Mouse (Mus musculus): Measurements from ENCODE around the gene Atp6v0b.

Gene Atp6v0b

DNA sequence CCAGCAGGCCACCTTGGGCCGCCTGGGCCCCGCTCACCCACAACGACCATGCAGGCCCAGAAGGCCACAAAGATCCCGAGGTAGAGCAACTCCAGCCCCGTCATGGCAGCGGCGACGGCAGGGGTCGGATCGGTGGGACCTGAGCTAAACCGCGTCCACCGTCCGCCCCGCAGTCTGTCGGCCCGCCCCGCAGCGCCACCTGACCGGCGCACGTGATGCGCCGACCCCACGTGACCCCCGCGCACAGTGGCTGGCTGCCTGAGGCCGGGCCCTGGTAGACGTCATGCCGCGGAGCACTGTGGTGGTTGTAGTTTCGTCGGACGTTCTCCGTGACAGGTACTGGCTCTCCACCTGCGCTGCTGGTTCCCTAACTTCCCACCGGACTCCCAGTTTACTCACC, at the start of gene Atp6v0b:
Atp6v0b (minus strand) TSS at position 201 of the 400 bp plus-strand sequence.
- peak; percentile 96 for DNase-seq (ENCODE audit: low spot score)

DNA sequence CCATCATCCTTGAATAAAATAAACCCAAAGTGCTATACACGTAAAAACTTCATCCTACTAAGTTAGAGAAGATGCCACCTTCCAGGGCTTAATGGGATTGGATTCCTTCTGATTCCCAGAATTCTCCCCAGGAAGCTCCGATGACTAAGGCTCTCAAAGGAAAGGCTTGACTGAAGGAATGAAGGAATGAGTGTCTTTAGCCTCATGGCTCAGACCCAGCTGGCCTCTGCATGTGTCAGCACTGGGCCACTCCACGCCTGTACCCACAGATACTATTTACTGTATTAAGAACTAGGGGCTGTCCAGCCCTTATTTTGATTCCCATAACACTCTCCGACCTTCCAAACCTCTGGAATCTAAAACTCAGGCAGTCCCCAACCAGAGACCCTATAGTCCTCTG, 46.9 kb upstream of the Atp6v0b start:
- DNase-seq (ENCODE audit: low spot score): no peak

DNA sequence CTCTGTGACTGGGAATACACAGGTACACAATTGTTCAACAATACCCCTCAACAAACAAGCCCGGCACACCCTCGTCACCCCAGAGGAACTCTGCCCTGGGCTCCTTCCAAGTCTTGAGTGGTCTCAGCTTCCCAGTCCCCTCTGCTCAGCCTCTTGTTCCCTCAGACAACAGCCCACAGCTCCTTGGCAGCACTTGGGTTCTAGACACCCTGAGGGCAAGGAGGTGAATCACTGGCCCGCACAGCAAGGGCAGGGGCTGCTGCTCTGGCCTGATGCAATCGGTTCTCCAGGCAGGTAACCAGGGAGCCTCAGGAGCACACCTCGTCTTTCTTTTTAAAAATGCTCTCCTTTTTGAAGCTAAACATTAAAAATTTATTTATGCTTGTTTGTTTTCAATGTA, 46.1 kb upstream of the Atp6v0b start:
- DNase-seq (ENCODE audit: low spot score): no peak

DNA sequence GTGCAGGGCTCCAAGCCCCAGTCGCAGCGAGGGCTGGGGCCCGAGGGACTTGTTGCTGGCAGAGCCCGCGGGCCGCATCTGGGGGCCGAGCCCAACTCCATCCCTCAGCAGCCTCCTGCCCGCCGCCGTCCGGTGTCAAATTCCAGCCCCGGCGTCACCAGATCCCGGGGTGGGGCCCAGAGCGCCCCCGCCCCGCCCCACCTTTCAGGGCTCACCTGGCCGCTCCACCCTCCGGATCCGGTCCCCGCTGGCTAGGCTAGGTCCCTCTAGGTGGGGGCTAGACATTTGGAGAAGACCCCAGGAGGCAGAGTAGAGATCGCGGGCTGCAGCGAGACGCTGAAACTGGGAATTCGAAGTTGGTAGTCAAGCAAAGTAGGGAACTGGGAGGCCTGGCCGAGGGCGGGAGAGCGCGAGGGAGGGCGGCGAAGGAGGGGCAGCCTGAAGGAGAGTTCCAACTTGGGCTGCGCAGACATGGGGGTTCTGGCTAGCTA, 42.3 kb upstream of the Atp6v0b start, which contains the start of gene Artn:
Artn (minus strand) TSS at position 373 of the 491 bp plus-strand sequence.
- peak; percentile 66 for DNase-seq (ENCODE audit: low spot score)

DNA sequence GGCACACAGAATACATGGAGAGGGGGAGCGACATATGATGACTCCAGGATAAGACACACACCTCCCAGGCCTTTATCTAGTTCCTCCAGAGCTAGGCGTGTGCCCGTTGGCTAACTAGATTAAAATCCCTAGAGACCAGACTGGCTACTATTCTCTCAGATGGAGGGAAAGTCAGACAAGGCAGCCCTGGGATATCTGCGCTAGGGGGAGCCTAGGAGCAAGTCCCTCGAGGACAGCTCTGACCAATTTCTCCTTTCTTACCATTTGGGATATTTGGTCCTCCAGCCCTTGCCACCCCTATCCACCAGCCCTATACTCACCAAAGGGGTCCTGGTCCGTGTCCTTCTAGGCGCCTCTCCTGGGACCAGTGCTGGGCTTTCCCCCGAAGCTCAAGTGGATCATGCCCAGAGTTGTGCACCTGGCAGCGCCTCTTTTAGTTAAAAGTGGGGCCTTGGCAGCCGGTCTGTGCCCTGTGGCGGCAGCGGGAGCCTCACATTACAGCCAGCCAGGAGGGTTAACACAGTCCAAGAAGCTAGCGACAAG, 41.6 kb upstream of the Atp6v0b start:
- DNase-seq (ENCODE audit: low spot score): peak; percentile 73

DNA sequence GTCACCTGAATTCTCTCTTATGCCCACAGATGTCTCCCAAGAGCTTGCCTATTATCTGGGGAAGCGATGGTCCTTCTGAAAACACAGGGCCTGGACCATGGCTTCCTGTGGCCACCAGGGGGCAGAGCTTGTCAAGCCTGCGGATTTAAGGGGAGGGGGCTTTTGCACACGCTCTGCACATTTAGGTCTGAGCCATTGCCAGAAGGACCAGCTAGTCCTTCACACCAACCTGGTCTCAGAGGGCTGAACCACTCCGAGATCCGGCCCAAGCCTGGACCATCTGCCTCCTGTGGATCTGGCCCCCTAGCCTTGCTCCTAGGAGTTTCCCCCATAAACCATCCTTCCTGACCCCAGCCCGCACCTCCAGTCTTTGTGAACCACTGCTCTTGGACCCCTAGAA, 41.1 kb upstream of the Atp6v0b start:
- DNase-seq (ENCODE audit: low spot score): peak; percentile 89

DNA sequence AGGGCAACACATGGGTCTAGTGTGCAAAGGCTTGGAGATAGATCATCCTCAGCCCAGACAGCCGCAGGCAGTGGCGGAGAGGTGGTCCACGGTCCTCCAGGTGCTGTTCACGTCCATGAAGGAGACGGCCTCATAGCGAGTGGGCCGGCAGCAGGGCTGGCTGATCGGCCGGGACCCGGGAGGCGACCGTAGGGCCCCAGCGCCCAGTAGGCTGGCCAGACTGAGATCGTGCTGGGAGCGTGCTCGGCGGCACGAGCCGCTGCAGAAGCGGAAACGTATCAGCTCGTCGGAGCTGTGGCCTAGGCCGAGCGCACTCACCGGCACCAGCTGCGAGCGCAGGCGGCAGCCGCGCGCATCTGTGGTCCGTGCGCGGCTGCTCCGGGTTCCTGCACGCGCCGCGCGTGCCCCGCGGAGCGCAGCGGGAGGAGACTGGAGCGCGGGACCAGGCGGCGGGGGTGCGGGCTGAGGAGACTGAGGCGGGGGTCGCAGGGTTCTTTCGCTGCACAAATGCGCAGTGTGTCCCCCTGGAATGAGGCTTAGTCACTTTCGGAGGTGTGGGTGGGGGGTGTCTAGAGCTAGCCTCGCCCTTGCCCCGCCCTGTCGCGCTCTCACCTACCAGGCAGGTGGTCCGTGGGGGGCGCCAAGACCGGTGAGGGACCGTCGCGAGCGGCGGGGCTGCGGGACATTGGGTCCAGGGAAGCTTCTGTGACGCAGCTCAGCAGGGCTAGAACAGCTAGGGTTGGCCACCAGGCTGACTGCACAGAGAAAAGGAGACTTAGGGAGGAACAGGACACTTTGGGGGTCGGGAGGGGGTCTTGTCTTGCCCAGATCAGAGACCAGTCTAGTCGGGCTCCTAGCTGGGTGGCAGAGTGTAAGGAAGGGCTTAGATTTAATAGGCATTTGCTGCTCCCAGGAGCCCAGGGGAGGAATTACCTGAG, 39.7 kb upstream of the Atp6v0b start:
- DNase-seq (ENCODE audit: low spot score): peak; percentile 72

DNA sequence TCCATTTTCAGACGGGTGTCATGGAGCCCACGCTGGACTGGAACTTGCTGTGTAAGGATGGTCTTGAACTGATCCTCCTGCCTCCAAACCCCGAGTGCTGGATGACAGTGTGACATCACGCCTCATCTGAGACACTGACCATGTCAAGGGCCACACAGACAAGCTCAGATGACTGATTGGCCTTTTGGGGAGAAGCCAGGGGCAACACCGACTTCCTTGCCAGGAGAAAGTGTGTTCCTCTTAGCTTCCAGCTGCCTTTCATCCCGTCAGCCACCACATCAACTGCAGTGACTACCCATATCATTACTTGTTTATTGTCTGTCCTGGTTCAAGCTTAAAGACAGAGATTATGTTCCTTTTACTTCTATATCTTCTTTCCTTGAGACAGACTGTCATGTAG, 37.8 kb upstream of the Atp6v0b start:
- no peak for DNase-seq (ENCODE audit: low spot score)

DNA sequence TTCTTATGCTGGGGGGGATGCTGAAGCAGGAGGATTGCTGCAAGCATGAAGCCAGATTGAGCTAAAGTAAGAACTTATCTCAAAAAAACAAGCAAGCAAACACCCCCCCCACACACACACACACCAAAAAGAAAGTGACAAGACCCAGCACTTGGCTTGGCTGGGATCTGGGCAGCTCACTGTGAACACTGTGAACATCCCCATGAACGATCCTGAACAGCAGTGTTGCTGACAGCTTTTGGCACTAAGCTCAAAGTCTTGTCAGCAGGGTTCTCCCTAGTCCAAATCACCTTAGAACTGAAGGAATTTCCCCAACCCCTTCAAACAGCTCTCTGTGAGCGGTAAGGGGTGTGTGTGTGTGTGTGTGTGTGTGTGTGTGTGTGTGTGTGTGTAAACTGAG, 36.3 kb upstream of the Atp6v0b start:
- no peak for DNase-seq (ENCODE audit: low spot score)

DNA sequence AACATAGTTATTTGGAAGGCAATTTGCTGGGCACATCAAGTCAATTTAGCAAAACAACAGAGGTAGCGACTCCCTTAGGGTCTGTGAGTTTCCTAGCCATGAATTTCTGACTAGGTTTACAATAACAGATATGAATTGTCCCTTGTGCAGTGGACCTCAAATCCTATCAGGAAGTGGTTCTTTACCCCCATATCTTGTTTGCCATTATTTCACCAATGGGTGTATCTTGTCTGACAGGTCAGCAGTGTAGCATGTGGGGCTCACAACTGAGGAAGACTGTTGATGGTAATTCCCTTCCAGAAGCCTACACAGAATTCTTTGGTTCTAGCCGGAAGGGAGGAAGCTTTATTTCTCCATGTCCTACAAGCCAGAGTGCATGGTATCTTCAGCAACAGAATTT, 34.2 kb upstream of the Atp6v0b start:
- no peak for DNase-seq (ENCODE audit: low spot score)

DNA sequence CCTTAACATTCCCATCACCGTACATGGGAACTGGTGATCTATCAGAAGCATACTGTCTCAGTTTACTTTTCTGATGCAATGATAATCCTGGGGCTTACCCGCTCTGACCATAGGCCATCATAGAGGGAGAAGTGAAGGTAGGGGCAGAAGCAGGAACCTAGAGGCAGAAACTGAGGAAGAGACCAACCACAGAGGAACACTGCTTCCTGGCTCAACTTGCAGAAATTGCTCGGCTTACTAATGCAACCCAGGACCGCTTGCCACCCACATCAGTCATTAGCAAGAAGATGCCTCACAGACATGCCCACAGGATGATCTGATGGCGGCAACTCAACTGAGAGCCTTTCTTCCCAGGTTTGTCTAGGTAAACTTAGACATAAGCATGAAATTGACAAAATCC, 31.6 kb upstream of the Atp6v0b start:
- DNase-seq (ENCODE audit: low spot score): no peak

DNA sequence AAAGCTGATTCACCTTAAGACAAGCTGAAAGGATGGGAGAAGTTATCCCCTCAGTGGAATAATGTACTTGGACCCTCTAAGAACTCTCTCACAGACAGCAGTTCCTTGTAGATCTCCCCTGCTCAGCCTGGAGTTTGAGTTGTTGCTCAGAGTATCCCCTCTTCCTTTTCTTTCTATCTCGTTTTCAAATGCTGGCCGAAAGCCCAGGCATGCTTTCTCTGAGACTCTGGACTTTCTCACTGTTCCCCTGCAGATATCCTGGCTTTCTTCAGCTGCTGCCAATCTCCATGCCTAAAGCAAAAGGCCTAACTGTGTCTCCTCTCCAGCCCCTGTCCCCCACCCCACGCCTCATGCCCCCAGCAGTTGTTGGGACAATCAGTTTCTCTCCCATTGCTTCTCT, 31.1 kb upstream of the Atp6v0b start:
- no peak for DNase-seq (ENCODE audit: low spot score)

DNA sequence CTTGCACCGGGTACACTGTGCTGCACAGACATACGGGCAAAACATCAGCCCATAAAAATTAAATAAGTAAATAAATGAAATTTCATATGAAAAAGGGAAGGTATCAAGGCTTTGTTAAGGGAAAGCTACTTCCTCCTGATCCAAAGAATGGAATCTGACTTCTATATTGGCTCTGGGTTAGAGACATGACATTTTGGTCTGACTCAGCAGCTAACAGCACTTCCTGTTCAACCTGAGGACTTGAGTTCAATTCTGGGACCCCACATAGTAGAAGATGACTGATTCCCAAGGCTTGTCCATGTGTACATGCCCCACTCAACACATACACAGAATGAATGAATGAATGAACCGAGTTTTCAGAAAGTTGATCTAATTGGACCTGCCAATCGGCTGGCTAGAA, 30.7 kb upstream of the Atp6v0b start:
- DNase-seq (ENCODE audit: low spot score): no peak

DNA sequence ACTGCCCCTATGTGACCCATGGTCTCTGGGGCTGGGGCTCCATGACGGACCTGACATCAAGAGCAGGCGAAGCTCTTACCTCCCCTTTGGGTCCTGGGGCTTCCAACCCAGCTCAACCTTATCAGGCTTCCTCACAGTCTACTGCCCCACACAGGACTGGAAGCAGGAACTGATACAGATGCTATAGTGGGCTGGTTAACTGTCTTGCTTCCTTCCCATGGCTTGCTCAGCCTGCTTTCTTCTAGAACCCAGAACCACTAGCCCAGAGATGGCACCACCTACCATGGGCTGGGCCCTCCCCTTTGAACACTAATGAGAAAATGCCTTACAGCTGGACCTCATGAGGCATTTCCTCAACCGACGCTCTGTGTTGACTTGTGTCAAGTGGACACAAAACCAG, 30.3 kb upstream of the Atp6v0b start:
- DNase-seq (ENCODE audit: low spot score): no peak

DNA sequence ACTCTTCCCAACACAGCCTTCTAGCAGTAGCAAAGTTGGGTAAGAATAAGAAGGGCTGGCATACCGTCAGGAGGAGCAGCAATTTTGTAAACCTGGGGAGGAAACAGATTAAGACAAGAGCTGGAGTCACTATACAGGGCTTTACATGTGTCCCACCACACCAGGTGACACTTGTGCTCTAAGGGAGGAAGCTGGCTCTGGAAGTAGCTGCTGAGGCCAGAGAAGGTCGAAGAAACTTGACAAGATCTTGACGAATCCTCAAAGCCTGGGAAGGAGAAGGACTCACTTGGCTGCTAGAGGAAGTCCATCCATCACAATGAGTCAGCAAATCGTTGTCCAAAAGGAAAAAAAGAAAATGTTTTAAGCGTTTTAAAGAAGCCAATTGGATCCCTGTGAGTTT, 29.3 kb upstream of the Atp6v0b start:
- DNase-seq (ENCODE audit: low spot score): no peak

DNA sequence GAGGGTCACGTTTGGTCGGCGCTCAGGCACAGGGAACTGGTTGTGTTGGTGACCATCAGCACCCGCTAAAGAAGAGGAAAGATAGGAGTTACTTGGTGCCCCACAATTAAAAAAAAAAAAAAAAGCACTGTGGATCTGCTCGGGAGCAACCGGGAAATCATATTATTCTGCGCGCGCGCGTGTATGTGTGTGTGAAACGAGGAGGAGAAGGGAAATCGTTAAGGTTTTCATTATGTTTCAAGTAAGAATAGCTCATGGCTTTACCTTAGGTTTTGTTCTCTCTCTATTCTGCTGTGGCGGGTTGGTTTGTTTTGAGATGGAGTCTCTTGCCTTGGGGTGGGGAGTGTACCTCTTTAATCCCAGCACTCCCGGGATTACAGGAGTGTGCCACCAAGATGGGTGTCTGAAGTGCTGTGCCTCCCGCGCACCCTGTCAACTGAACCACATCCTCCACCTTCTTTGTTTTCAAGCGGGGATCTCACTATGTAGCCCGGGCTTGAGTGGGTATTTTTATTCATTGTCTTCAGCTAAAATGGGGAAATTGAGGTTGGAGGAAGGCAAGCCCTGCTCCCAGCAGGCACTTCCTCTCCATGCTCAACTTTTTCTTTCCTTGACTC, 28.5 kb upstream of the Atp6v0b start:
- no peak for DNase-seq (ENCODE audit: low spot score)

DNA sequence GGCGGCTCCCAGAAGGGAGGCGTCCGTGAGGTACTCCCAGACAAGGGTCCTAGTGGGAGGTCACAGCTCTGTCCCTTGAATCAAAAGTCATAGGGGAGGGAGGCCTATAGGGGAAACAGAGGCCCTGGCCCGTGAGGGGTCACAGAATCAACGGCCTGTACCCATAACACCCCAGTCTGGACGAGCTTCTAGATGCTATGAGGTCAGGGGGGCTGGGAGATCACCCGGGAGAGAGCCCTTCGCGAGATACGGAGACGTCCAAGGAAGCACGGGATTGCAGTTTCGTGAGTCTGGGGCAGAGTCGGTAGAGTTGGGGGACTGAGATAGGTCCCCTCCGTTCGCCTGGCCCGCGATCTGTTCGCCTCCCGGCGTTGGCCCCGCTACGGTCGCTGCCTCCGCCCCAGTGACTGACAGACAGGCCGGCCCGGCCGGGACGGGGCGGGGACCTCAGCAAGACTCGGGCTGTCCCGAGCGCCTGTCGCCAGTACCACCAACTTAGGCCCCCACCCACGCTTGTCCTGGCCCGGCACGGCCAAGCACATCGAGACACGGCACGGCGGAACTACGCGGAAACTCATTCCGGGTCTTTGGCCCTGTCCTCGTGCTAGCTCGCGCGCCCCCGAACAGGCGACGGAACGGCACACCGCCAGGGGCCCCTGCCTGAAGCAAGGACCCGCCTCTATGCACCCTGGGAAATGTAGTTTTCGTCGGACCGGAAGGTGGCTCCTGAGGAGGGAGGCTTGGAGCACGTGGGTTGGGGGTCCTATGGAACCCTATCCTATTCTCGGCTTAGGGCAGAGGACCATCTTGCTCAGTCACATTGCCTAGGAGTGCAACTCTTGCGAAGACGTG, 27.7 kb upstream of the Atp6v0b start, which contains the start of gene Ipo13:
Ipo13 (minus strand) TSS at position 409 of the 852 bp plus-strand sequence.
- peak; percentile 97 for DNase-seq (ENCODE audit: low spot score)

DNA sequence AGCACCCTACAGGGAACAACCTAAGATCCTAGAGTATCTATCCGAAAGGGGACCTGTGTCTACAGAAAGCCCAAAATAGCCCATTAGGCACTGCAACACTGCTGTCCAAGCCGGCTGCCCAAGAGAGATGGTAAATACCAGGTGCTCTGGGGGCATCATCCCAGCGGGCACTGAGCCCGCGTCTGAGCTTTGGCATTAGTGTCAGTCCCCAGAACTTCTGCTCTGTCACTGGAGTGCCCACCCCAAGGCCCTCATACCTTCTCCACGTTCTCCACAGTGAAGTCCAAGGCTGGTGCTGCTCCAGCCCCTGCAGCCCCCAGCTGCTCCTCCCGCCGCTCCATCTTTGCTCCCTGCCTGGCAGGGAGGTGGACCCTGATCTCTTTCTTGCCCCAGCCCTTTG, 26.9 kb upstream of the Atp6v0b start:
- DNase-seq (ENCODE audit: low spot score): no peak

DNA sequence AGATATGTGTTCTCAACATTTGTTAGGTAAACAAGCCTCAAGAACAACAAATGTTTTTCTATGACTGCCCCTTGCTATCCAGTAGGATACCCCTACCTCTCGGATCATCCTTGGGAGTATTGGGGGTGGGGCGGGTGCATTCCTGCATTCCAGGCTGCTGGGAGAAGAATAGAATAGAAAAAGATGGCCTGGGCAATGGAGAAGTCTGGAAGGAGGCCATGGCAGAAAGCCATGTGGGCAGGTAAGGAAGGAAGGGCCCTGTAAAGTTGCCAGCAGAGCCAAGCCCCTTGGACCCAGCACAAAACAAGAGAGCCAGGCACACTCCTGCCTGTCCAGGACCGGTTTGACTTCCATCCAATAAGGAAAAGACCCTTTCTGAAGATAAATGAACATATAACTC, 26.3 kb upstream of the Atp6v0b start:
- no peak for DNase-seq (ENCODE audit: low spot score)

DNA sequence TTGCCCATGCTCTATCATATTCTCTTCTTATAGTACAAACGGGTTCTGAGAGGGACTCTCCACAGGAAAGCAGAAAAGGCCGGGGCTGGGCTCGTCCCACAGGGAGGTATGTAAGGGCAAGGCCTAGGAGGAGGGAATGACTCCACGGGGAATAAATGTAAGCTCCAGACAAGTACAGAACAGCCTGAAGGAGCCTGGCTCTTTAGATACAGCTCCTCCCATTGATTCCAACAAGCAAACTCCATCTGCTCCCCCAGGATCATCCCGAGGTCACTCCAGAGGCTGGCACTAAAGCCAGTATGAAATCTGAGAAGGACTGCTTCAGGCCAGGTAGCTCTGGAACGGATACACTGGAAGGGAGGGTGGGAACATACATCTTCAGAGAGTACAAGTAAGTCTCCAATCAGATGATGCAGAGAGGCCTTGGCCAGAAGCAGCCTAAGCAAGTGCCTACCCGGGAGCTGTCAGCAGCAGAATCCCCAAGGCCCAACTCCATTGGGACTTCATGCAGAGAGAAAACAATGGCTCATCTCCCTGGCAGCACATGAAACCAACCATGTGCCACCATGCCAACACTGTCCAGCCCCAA, 25.6 kb upstream of the Atp6v0b start:
- DNase-seq (ENCODE audit: low spot score): no peak

DNA sequence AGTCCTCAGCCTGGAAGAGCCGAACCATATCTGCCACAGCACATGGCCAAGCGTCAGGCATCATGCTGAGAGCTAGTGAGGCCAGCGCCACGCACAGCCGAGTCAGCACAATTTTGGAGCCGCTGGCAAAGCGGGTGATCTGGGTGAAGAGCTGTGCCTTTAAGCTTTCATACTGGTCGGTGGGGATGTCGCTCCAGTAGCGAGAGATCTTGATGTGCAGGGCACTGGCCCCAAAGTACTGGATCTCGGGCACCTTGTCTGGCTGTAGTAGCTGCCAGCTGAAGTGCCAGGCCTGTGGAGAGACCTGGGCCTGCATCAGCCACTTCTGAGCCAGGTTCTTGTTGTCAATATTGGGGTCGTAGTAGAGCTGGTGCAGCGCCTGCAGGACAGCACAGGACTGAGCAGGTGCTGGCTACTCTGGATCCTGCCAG, 25.0 kb upstream of the Atp6v0b start:
- no peak for DNase-seq (ENCODE audit: low spot score)

All from embryo, embryonic 10 days (tissue).